ENCODE assay signal across 10 mouse cellular contexts in genomic region chr4:152212091-152212505, GRCm38 (mm10). TPM values are rescaled to one million over a fixed set of nuclear protein-coding genes. Genes with fewer than 3 reads are reported as not detected.
DNase-seq lines count a peak whose midpoint lies in the region; ATAC-seq and TF ChIP-seq lines count a peak whose summit lies in the region.
"Had no signal": no experiment of that assay in that cellular context is flagged by ENCODE, and none has a peak within 500 bp of the region (broad histone marks: within the 10 kb centered on the region; RNA-seq: fewer than 3 reads in every experiment).

No protein-coding gene starts in this region.

- 61% methylated on average over 6 of the region's 6 CpGs for WGBS in lung, adult 2 months
- 15% methylated on average over 6 of the region's 6 CpGs for WGBS in heart, embryonic 14.5 days
- 62% methylated on average over 6 of the region's 6 CpGs for WGBS in kidney, embryonic 16.5 days
- WGBS in stomach, embryonic 14.5 days, result 70% methylated on average over 6 of the region's 6 CpGs
- WGBS in midbrain, embryonic 10.5 days, result 83% methylated on average over 6 of the region's 6 CpGs

- H3K9ac ChIP-seq in heart, embryonic 14.5 days (ENCODE audit: low read length), result no peak overlapping the region
- no peak overlapping the region for H3K9ac ChIP-seq in kidney, embryonic 16.5 days (replicated peaks; ENCODE audit: low read length)
- H3K9ac ChIP-seq in stomach, embryonic 14.5 days (replicated peaks; ENCODE audit: low read depth, low read length), result no peak overlapping the region
- H3K9ac ChIP-seq: midbrain, embryonic 15.5 days had no signal

- H3K36me3 ChIP-seq in heart, embryonic 14.5 days (ENCODE audit: control insufficient read depth, insufficient read depth, low read length), result peaks cover 11% of the 10 kb centered on the region; the same call in 1 of the 2 replicates
- H3K36me3 ChIP-seq in kidney, embryonic 16.5 days (ENCODE audit: insufficient read depth, low read length), result no peaks in the 10 kb centered on the region
- no peaks in the 10 kb centered on the region for H3K36me3 ChIP-seq in stomach, embryonic 14.5 days (ENCODE audit: control insufficient read depth, insufficient read depth, low read length)
- H3K36me3 ChIP-seq in midbrain, embryonic 10.5 days, result peaks cover 14% of the 10 kb centered on the region; the same call in 1 of the 2 replicates
- H3K36me3 ChIP-seq: midbrain, embryonic 15.5 days had no signal

- H3K27me3 ChIP-seq in heart, embryonic 14.5 days (ENCODE audit: control insufficient read depth, insufficient read depth, low read length), result no peaks in the 10 kb centered on the region
- no peaks in the 10 kb centered on the region for H3K27me3 ChIP-seq in kidney, embryonic 16.5 days (ENCODE audit: insufficient read depth, low read length)
- H3K27me3 ChIP-seq in stomach, embryonic 14.5 days (ENCODE audit: control insufficient read depth, insufficient read depth, low read length), result no peaks in the 10 kb centered on the region
- H3K27me3 ChIP-seq in midbrain, embryonic 10.5 days (ENCODE audit: low read depth, poor library complexity, severe bottlenecking), result peaks cover 18% of the 10 kb centered on the region

- ATAC-seq in heart, embryonic 14.5 days (ENCODE audit: insufficient number of reproducible peaks, insufficient read depth, low FRiP score, low read depth), result peak; percentile 83
- ATAC-seq in kidney, embryonic 16.5 days (ENCODE audit: low FRiP score, low TSS enrichment), result peak; percentile 71
- ATAC-seq in stomach, embryonic 14.5 days (ENCODE audit: insufficient number of reproducible peaks, insufficient read depth, low FRiP score, low read depth), result peak; percentile 29; the same call in 1 of the 2 replicates
- ATAC-seq in frontal cortex, adult (ENCODE audit: low TSS enrichment), result no peak
- ATAC-seq: midbrain, embryonic 15.5 days had no signal

- TF ChIP-seq CTCF in lung, adult 2 months (IDR thresholded peaks at IDR 0.05; ENCODE audit: insufficient read depth, low read length), result no peak

- no peak overlapping the region for H3K4me3 ChIP-seq in lung, adult 2 months (replicated peaks; ENCODE audit: extremely low read depth, low read depth, low read length)
- no peak overlapping the region for H3K4me3 ChIP-seq in heart, embryonic 14.5 days (ENCODE audit: control insufficient read depth in 1 of 2, insufficient read depth in 1 of 2, low read depth in 1 of 2, low read length in 2 of 2)
- no peak overlapping the region for H3K4me3 ChIP-seq in kidney, embryonic 16.5 days (ENCODE audit: low read length)
- no peak overlapping the region for H3K4me3 ChIP-seq in stomach, embryonic 14.5 days (ENCODE audit: low read depth, low read length)
- no peak overlapping the region for H3K4me3 ChIP-seq in midbrain, embryonic 10.5 days
- H3K4me3 ChIP-seq: midbrain, embryonic 15.5 days had no signal

- peaks cover 6% of the 10 kb centered on the region for H3K4me1 ChIP-seq in lung, adult 2 months (ENCODE audit: control insufficient read depth, insufficient read depth, low read length)
- peaks cover 15 to 35% of the 10 kb centered on the region in 2 experiments for H3K4me1 ChIP-seq in heart, embryonic 14.5 days (ENCODE audit: control insufficient read depth in 2 of 2, insufficient read depth in 2 of 2, low read length in 2 of 2)
- peaks cover 3% of the 10 kb centered on the region for H3K4me1 ChIP-seq in kidney, embryonic 16.5 days (ENCODE audit: insufficient read depth, low read length)
- H3K4me1 ChIP-seq in stomach, embryonic 14.5 days (ENCODE audit: control insufficient read depth, insufficient read depth, low read length), result peaks cover 3% of the 10 kb centered on the region; the same call in 1 of the 2 replicates
- H3K4me1 ChIP-seq in midbrain, embryonic 10.5 days, result peaks cover 19% of the 10 kb centered on the region

- no peak overlapping the region; the same call in 1 of the 2 replicates for H3K4me2 ChIP-seq in heart, embryonic 14.5 days (ENCODE audit: low read length)
- H3K4me2 ChIP-seq in kidney, embryonic 16.5 days (replicated peaks; ENCODE audit: low read depth, low read length), result no peak overlapping the region
- no peak overlapping the region for H3K4me2 ChIP-seq in stomach, embryonic 14.5 days (replicated peaks; ENCODE audit: low read depth, low read length)
- H3K4me2 ChIP-seq: midbrain, embryonic 15.5 days had no signal

- peak overlapping the region; percentile 48 to 56 for H3K27ac ChIP-seq in heart, embryonic 14.5 days (replicated peaks in 1 of 2; ENCODE audit: control insufficient read depth in 1 of 2, insufficient read depth in 1 of 2, low read depth in 2 of 2, low read length in 2 of 2)
- H3K27ac ChIP-seq in kidney, embryonic 16.5 days (ENCODE audit: low read length), result no peak overlapping the region
- no peak overlapping the region for H3K27ac ChIP-seq in stomach, embryonic 14.5 days (ENCODE audit: low read length)
- no peak overlapping the region for H3K27ac ChIP-seq in midbrain, embryonic 10.5 days (replicated peaks)
- H3K27ac ChIP-seq: midbrain, embryonic 15.5 days had no signal

- H3K9me3 ChIP-seq in heart, embryonic 14.5 days (ENCODE audit: control insufficient read depth, low read length), result no peaks in the 10 kb centered on the region
- no peaks in the 10 kb centered on the region for H3K9me3 ChIP-seq in kidney, embryonic 16.5 days (ENCODE audit: low read length)
- no peaks in the 10 kb centered on the region for H3K9me3 ChIP-seq in stomach, embryonic 14.5 days (ENCODE audit: control insufficient read depth, low read depth, low read length)
- no peaks in the 10 kb centered on the region for H3K9me3 ChIP-seq in midbrain, embryonic 10.5 days (replicated peaks)
- H3K9me3 ChIP-seq: midbrain, embryonic 15.5 days had no signal

- DNase-seq in lung, postnatal 10 days, result peak; percentile 23
- DNase-seq in lung, adult 2 months, result no peak
- no peak for DNase-seq in midbrain, embryonic 10.5 days (ENCODE audit: low spot score)
- DNase-seq in right cerebral cortex, adult 18-20 months, result no peak

- TF ChIP-seq POLR2A in lung, adult 2 months (IDR thresholded peaks at IDR 0.05; ENCODE audit: borderline replicate concordance, extremely low read depth, low read depth, low read length), result no peak

RNA-seq across cellular contexts. Expression of gene Acot7, which starts 34.2 kb away (rescaled TPM):
- 118 and 125 TPM in 2 replicates for polyA plus RNA-seq in lung, adult 2 months (2012; rRNA removed)
- 62.8 and 72.9 TPM in 2 replicates for polyA plus RNA-seq in heart, embryonic 14.5 days (2014; fragmentation: Nextera tagmentation; extraction: Ambion mirVana)
- 75.1 and 76.4 TPM in 2 replicates for polyA plus RNA-seq in kidney, embryonic 16.5 days (2015; fragmentation: Nextera tagmentation; extraction: Ambion mirVana)
- 71.4 and 72.4 TPM in 2 replicates for polyA plus RNA-seq in stomach, embryonic 14.5 days (2014; fragmentation: Nextera tagmentation; extraction: Ambion mirVana)
- polyA plus RNA-seq in midbrain, embryonic 10.5 days (2016; fragmentation: Nextera tagmentation; extraction: Ambion mirVana), result 85.7 and 99.7 TPM in 2 replicates

RNA-seq across cellular contexts. Expression of gene Hes2, which starts 53.4 kb away (rescaled TPM):
- polyA plus RNA-seq in lung, adult 2 months (2012; rRNA removed), result 5.4 and 6.2 TPM in 2 replicates
- not detected in 2 replicates for polyA plus RNA-seq in heart, embryonic 14.5 days (2014; fragmentation: Nextera tagmentation; extraction: Ambion mirVana)
- 0.14 and 0.57 TPM in 2 replicates for polyA plus RNA-seq in kidney, embryonic 16.5 days (2015; fragmentation: Nextera tagmentation; extraction: Ambion mirVana)
- 0.29 and 0.55 TPM in 2 replicates for polyA plus RNA-seq in stomach, embryonic 14.5 days (2014; fragmentation: Nextera tagmentation; extraction: Ambion mirVana)
- 0.79 and 1.3 TPM in 2 replicates for polyA plus RNA-seq in midbrain, embryonic 10.5 days (2016; fragmentation: Nextera tagmentation; extraction: Ambion mirVana)
- polyA plus RNA-seq: frontal cortex, adult 2 months; midbrain, embryonic 15.5 days had no signal

RNA-seq across cellular contexts. Expression of gene Espn, which starts 59.9 kb away (rescaled TPM):
- 9.8 and 16.3 TPM in 2 replicates for polyA plus RNA-seq in lung, adult 2 months (2012; rRNA removed)
- 0.63 and 0.76 TPM in 2 replicates for polyA plus RNA-seq in heart, embryonic 14.5 days (2014; fragmentation: Nextera tagmentation; extraction: Ambion mirVana)
- 22.2 and 30.6 TPM in 2 replicates for polyA plus RNA-seq in kidney, embryonic 16.5 days (2015; fragmentation: Nextera tagmentation; extraction: Ambion mirVana)
- polyA plus RNA-seq in stomach, embryonic 14.5 days (2014; fragmentation: Nextera tagmentation; extraction: Ambion mirVana), result 10.5 and 10.9 TPM in 2 replicates
- 0.94 and 1.4 TPM in 2 replicates for polyA plus RNA-seq in midbrain, embryonic 10.5 days (2016; fragmentation: Nextera tagmentation; extraction: Ambion mirVana)

Comparison
In these comparisons a context has a peak if more than half of its experiments do, and no peak if none do; other contexts are left out.
1. H3K27ac ChIP-seq: peak in heart, embryonic 14.5 days (2 of 2); none in kidney, embryonic 16.5 days (single experiment), stomach, embryonic 14.5 days (single experiment) and midbrain, embryonic 10.5 days (single experiment).